Mouse (Mus musculus): ENCODE results near the gene Sh3pxd2a. TPM values are rescaled to one million over a fixed set of nuclear protein-coding genes. Genes with fewer than 3 reads are reported as not detected.

The Sh3pxd2a gene
- total and polyA plus RNA-seq, 3 experiments, result 1.3 to 4.6 (median 3.2) TPM

- peaks cover 9 to 16% of the 10 kb centered on the region in 2 experiments for H3K4me1 ChIP-seq (ENCODE audit: control insufficient read depth in 1 of 2, insufficient read depth in 2 of 2)
- in situ Hi-C loops (cut with MboI; ENCODE audit: low pct_ligation_motif_present, low pct_unique_long_range_greater_than_20kb, low sequenced_read_pairs), result no loop called here
- no peak for TF ChIP-seq IRF4 (IDR thresholded peaks at IDR 0.05; ENCODE audit: low read depth, low read length)
- TF ChIP-seq MAX (IDR thresholded peaks at IDR 0.05; ENCODE audit: low read length), result no peak
- no peak for TF ChIP-seq ETS1 (conservative IDR thresholded peaks at IDR 0.05; ENCODE audit: low read depth, low read length)
- TF ChIP-seq MEF2A (IDR thresholded peaks at IDR 0.05; ENCODE audit: borderline replicate concordance, low read depth, low read length), result no peak
- no peak for TF ChIP-seq RAD21 (IDR thresholded peaks at IDR 0.05; ENCODE audit: low read depth, low read length)
- no peak for TF ChIP-seq JUN (IDR thresholded peaks at IDR 0.05; ENCODE audit: insufficient read depth, low read depth, low read length)
- TF ChIP-seq ZMIZ1 (IDR thresholded peaks at IDR 0.05; ENCODE audit: low read depth, low read length), result no peak
- no peak for TF ChIP-seq ZKSCAN1 (IDR thresholded peaks at IDR 0.05; ENCODE audit: borderline replicate concordance, low read depth, low read length)
- no peak for TF ChIP-seq ZNF384 (IDR thresholded peaks at IDR 0.05; ENCODE audit: low read depth, low read length)
- no peak for TF ChIP-seq SIN3A (IDR thresholded peaks at IDR 0.05; ENCODE audit: low read length)
- TF ChIP-seq NRF1 (IDR thresholded peaks at IDR 0.05; ENCODE audit: low read depth, low read length), result no peak
- TF ChIP-seq ZC3H11A (IDR thresholded peaks at IDR 0.05; ENCODE audit: low read depth, low read length), result no peak
- no peak for TF ChIP-seq MAZ (IDR thresholded peaks at IDR 0.05; ENCODE audit: low read depth, low read length)
- no peak for TF ChIP-seq UBTF (IDR thresholded peaks at IDR 0.05; ENCODE audit: low read depth, low read length)
- no peak for TF ChIP-seq MYC (IDR thresholded peaks at IDR 0.05; ENCODE audit: low read depth, low read length)
- no peak for TF ChIP-seq PAX5 (IDR thresholded peaks at IDR 0.05; ENCODE audit: low read length)
- no peak for TF ChIP-seq EP300 (IDR thresholded peaks at IDR 0.05; ENCODE audit: low read length)
- H3K36me3 ChIP-seq (replicated peaks in 1 of 2; ENCODE audit: control insufficient read depth in 1 of 2, insufficient read depth in 1 of 2, low read length in 1 of 2), result no peaks in the 10 kb centered on the region
- H3K4me3 ChIP-seq (replicated peaks in 1 of 3; ENCODE audit: low read depth in 2 of 3, low read length in 2 of 3, poor library complexity in 1 of 3), result no peak overlapping the region
- H3K27me3 ChIP-seq (replicated peaks), result peaks cover 4% of the 10 kb centered on the region
- no peak overlapping the region for H3K9ac ChIP-seq (ENCODE audit: insufficient read depth, low read depth)
- no peak overlapping the region for H3K27ac ChIP-seq (ENCODE audit: insufficient read depth, low read depth)
- DNase-seq (ENCODE audit: extremely low read depth), result no peak
- no peaks in the 10 kb centered on the region for H3K9me3 ChIP-seq (replicated peaks; ENCODE audit: low read length)
- H3K79me2 ChIP-seq (replicated peaks; ENCODE audit: control insufficient read depth, extremely low read depth, insufficient read depth, poor library complexity, severe bottlenecking), result no peaks in the 10 kb centered on the region
- dilution Hi-C loops (cut with MboI; ENCODE audit: extremely low pct_ligation_motif_present, extremely low pct_unique_long_range_greater_than_20kb, low sequenced_read_pairs), result no loop called here
- H3K4me2 ChIP-seq (ENCODE audit: insufficient read depth, low read depth, poor library complexity, severe bottlenecking), result no peak overlapping the region
These were observed 232.8 kb downstream of the Sh3pxd2a start for GRCm38 (mm10) chr19:47231389-47231788.

- H3K9ac ChIP-seq (ENCODE audit: insufficient read depth, low read depth), result no peak overlapping the region
- H3K27me3 ChIP-seq (replicated peaks), result no peaks in the 10 kb centered on the region
- in situ Hi-C loops (cut with MboI; ENCODE audit: low pct_ligation_motif_present, low pct_unique_long_range_greater_than_20kb, low sequenced_read_pairs), result no loop called here
- no peak for TF ChIP-seq MYC (IDR thresholded peaks at IDR 0.05; ENCODE audit: low read depth, low read length)
- no peak for TF ChIP-seq HCFC1 (IDR thresholded peaks at IDR 0.05; ENCODE audit: low read depth, low read length)
- TF ChIP-seq NELFE (IDR thresholded peaks at IDR 0.05; ENCODE audit: low read depth, low read length), result no peak
- no peak for TF ChIP-seq ZKSCAN1 (IDR thresholded peaks at IDR 0.05; ENCODE audit: borderline replicate concordance, low read depth, low read length)
- DNase-seq (ENCODE audit: extremely low read depth), result no peak
- dilution Hi-C loops (cut with MboI; ENCODE audit: extremely low pct_ligation_motif_present, extremely low pct_unique_long_range_greater_than_20kb, low sequenced_read_pairs), result no loop called here
- H3K27ac ChIP-seq (ENCODE audit: insufficient read depth, low read depth), result no peak overlapping the region
- no peaks in the 10 kb centered on the region for H3K9me3 ChIP-seq (replicated peaks; ENCODE audit: low read length)
- peaks cover 9 to 16% of the 10 kb centered on the region in 2 experiments for H3K4me1 ChIP-seq (ENCODE audit: control insufficient read depth in 1 of 2, insufficient read depth in 2 of 2)
- H3K4me3 ChIP-seq (replicated peaks in 1 of 3; ENCODE audit: low read depth in 2 of 3, low read length in 2 of 3, poor library complexity in 1 of 3), result no peak overlapping the region
- no peaks in the 10 kb centered on the region for H3K79me2 ChIP-seq (replicated peaks; ENCODE audit: control insufficient read depth, extremely low read depth, insufficient read depth, poor library complexity, severe bottlenecking)
- no peak overlapping the region for H3K4me2 ChIP-seq (ENCODE audit: insufficient read depth, low read depth, poor library complexity, severe bottlenecking)
- no peaks in the 10 kb centered on the region for H3K36me3 ChIP-seq (replicated peaks in 1 of 2; ENCODE audit: control insufficient read depth in 1 of 2, insufficient read depth in 1 of 2, low read length in 1 of 2)
These were observed 233.5 kb downstream of the Sh3pxd2a start for GRCm38 (mm10) chr19:47230682-47231081.

Measured in CH12.LX (cell line).